Mouse (Mus musculus): Measurements from ENCODE around the gene Tuba8. TPM values are rescaled to one million over a fixed set of nuclear protein-coding genes. Genes with fewer than 3 reads are reported as not detected.

Tuba8 gene
- polyA plus RNA-seq (2014; fragmentation: Illumina TruSeq; extraction: RNeasy Lipid Tissue Mini Kit (QIAGEN cat#74804); ENCODE audit: low read depth, low replicate concordance): 0.37 TPM

DNA sequence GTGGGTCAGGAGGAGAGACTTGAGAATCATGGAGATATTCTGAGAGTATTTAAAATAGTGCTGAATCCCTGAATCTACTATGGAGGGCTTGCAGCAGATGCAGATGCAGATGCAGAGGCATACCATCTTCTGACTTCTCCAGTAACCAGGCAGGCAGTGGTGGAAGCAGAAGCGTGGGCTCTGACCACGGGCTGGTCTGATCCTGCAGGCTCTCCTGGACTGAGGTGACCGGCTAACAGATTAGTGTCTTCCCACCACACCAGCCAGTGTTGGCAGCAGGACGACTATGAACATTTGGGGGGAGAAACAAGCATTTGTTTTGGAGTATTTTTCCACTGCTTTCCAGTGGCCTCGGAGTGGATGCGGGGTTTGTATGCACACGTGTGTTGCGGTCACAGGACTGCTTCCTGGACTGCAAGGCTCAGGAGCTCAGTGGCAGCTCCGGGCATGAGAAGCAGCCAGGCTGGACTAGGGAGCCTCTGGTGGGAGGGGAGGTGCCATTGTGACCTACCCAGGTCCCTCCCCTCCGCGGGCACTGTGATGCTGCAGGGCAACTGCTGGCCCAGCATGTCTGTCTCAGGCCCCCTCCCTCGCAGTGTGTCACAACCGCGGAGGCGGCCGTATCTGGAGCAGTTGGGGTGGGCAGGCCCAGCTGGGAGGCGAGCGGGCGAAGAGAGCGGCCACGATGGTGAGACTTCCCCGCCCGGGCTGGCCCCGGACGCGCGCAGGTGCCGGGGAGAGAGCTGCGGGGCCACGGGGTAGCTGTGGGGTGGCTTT lies at the start of gene Tuba8:
TSS of gene Tuba8 (plus strand) at position 548 of the 777 bp plus-strand sequence.

DNA sequence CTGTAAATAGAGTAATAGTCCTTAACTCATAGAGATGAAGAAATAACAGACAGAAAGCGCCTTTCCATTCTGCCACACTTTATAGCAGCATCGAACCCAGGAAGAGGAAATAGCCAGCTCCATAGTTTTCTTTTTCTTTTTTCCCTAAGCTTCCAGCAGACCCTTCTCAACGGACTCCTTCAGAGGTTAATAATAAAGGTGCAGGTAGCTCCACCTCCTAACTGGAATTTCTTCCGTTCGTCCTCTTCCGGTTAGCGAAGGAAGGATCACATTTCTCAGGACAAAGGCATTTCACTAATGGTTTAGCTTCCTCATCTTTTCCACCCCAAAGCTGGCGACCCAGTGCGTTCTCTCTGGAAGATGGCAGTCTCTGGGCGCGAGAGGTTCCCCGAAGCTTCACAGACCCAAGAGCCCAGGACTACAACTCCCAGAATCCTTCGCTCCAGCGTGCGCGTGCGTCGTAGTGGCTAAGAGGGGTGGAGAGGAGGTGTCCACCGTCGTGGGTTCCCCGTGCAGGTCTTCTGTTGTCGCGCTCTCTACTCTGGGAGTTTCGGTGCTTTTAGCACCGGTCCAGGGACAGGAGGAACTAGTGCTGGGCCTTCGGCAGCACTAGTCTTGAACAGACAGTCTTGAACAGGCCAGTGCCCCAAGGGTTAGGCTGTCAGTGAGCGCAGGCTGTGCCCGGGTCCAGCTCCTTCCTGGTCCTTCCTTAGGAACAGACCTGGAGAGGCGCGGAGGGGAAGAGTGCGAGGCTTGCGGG lies 26.9 kb upstream of the Tuba8 start, which contains the start of gene Pex26:
TSS of gene Pex26 (plus strand) at position 254 of the 760 bp plus-strand sequence.

DNA sequence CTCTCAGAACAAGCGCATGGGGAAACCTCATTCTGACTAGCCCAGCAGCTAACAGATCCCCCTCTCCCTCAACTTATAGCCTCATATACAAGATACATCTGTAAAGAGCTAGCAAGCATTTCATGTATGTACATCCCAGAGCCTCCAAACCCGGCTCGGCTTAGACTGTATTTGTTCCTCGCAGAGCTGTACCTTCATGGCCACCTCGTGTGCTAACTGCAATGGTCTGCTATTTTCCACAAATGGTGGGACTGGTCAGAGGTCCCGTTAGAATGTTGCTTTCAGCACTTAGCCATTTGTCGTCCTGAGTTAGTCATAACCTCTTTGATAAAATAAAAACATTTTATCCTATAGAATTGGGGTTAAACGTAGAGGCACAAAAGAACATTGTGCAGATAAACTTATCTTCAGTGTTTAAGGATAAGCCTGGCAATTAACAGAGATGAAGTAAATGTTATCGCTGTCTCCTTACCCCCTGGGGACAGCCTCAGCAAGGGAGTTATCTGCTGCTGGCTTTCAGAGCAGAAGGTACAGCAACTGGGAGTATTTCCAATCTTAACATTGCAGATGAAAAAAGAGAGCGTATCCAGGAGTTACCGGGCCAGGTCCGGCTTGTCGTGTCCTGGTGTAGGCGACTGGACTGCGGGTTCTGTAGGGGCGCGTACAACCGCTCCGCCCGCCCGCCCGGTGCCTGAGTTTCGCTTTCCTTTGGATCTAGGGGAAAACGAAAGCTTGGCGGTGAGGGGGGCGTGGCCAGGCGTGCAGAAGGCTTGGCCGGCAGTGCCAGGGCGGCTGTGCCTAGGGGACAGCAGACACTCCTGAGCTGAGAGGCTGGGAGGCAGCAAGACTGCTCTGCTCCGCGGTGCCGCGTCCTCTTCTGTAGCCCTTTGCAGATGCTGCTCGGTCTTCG lies 34.9 kb downstream of the Tuba8 start, which contains the start of gene Usp18:
TSS of gene Usp18 (plus strand) at position 780 of the 910 bp plus-strand sequence.

Other genes with a start within 250 kb of the Tuba8 start
- 3.5 TPM for gene Mical3, start 79.7 kb upstream of the Tuba8 start, polyA plus RNA-seq (2014; fragmentation: Illumina TruSeq; extraction: RNeasy Lipid Tissue Mini Kit (QIAGEN cat#74804); ENCODE audit: low read depth, low replicate concordance)
- 3.0 TPM for gene Pex26, start 27.0 kb upstream of the Tuba8 start, polyA plus RNA-seq (2014; fragmentation: Illumina TruSeq; extraction: RNeasy Lipid Tissue Mini Kit (QIAGEN cat#74804); ENCODE audit: low read depth, low replicate concordance)
- gene Usp18, start 35.2 kb downstream of the Tuba8 start, polyA plus RNA-seq (2014; fragmentation: Illumina TruSeq; extraction: RNeasy Lipid Tissue Mini Kit (QIAGEN cat#74804); ENCODE audit: low read depth, low replicate concordance): 9.6 TPM
- 38.1 TPM for gene Slc6a13, start 89.5 kb downstream of the Tuba8 start, polyA plus RNA-seq (2014; fragmentation: Illumina TruSeq; extraction: RNeasy Lipid Tissue Mini Kit (QIAGEN cat#74804); ENCODE audit: low read depth, low replicate concordance)
- gene Slc6a12, start 132.4 kb downstream of the Tuba8 start, polyA plus RNA-seq (2014; fragmentation: Illumina TruSeq; extraction: RNeasy Lipid Tissue Mini Kit (QIAGEN cat#74804); ENCODE audit: low read depth, low replicate concordance): 23.5 TPM

All from liver, adult 10 weeks (tissue).